Mouse (Mus musculus) layer of hippocampus, postnatal 14 days (tissue): ENCODE data around the gene Dedd2. TPM values are rescaled to one million over a fixed set of nuclear protein-coding genes. Genes with fewer than 3 reads are reported as not detected.
"Not testable (repeated sequence)": the region's sequence is repeated elsewhere in the genome, so short reads cannot be mapped to it uniquely, and the experiment has no call there.

ENCODE experiments used
- DNase-seq, 2 experiments: peaks; one replicate each; pipeline ENCODE4 v3.0.0; 2021 to 2022; ENCODE audit warnings: low spot score in 2 of 2, mixed read lengths in 1 of 2
- long read RNA-seq, 2 experiments: library from polyadenylated mRNA; stranded (forward); transcript quantifications; one replicate each; pipeline ENCODE4 v2.0.0; 2021
- total RNA-seq, 2 experiments: library from RNA; stranded (reverse); gene quantifications; 2 replicates each; pipeline ENCODE4 v1.2.3; 2021

Gene Dedd2
- 10 to 100 TPM; 24.9 to 25.6 TPM for total RNA-seq
- long read RNA-seq, experiment 1, full-length matches to known transcripts = 5 of 30 reads
- long read RNA-seq, experiment 1, partial matches to known transcripts = 3 of 30 reads
- long read RNA-seq, experiment 1, other reads (novel, unspliced or antisense) = 22 of 30 reads
- long read RNA-seq, experiment 2, full-length matches to known transcripts = 16 of 46 reads
- long read RNA-seq, experiment 2, partial matches to known transcripts = 3 of 46 reads
- long read RNA-seq, experiment 2, other reads (novel, unspliced or antisense) = 27 of 46 reads

GRCm38 (mm10) chr7:25220457-25221101, at the start of gene Dedd2:
TSS of gene Dedd2 (minus strand) at chr7:25220615.
- no peak for DNase-seq

- no peak for DNase-seq
Measured at GRCm38 (mm10) chr7:25269545-25270271, 49.3 kb upstream of the Dedd2 start.

- DNase-seq = no peak
Measured at GRCm38 (mm10) chr7:25269029-25269428, 48.6 kb upstream of the Dedd2 start.

GRCm38 (mm10) chr7:25268588-25268987, 48.2 kb upstream of the Dedd2 start:
- no peak for DNase-seq

- DNase-seq = peak; percentile 100
Measured at GRCm38 (mm10) chr7:25267751-25268463, 47.5 kb upstream of the Dedd2 start.

GRCm38 (mm10) chr7:25267301-25267750, 46.9 kb upstream of the Dedd2 start, which contains the start of gene Cic:
TSS of gene Cic (plus strand) at chr7:25267704.
- peak in 1 of 2 experiments; percentile 100 for DNase-seq

GRCm38 (mm10) chr7:25266180-25266962, 46.0 kb upstream of the Dedd2 start:
- no peak for DNase-seq

GRCm38 (mm10) chr7:25265743-25266142, 45.3 kb upstream of the Dedd2 start:
- DNase-seq = not testable (repeated sequence)

GRCm38 (mm10) chr7:25263968-25264870, 43.8 kb upstream of the Dedd2 start:
- DNase-seq = no peak

- no peak for DNase-seq
Measured at GRCm38 (mm10) chr7:25261896-25262295, 41.5 kb upstream of the Dedd2 start.

GRCm38 (mm10) chr7:25251822-25252221, 31.4 kb upstream of the Dedd2 start:
- no peak for DNase-seq

GRCm38 (mm10) chr7:25251071-25251791, 30.8 kb upstream of the Dedd2 start:
- peak in 1 of 2 experiments; percentile 69 for DNase-seq

GRCm38 (mm10) chr7:25250141-25250972, 29.9 kb upstream of the Dedd2 start, which contains the start of gene Erf:
TSS of gene Erf (minus strand) at chr7:25250761.
- peak; percentile 92 to 95 for DNase-seq

- peak; percentile 71 to 74 for DNase-seq
Measured at GRCm38 (mm10) chr7:25249314-25250140, 29.1 kb upstream of the Dedd2 start.

GRCm38 (mm10) chr7:25248846-25249313, 28.5 kb upstream of the Dedd2 start:
- no peak for DNase-seq

- peak; percentile 80 to 86 for DNase-seq
Measured at GRCm38 (mm10) chr7:25248018-25248647, 27.7 kb upstream of the Dedd2 start.
